Mouse (Mus musculus) stomach, postnatal 0 days (tissue): ENCODE results near the gene Sqstm1.
"Not testable (repeated sequence)": the region's sequence is repeated elsewhere in the genome, so short reads cannot be mapped to it uniquely, and the experiment has no call there.

Source experiments
- CTCF ChIP-seq: IDR thresholded peaks from 2 replicates; pipeline ENCODE4 v1.5.1; 2016; ENCODE audit warnings: antibody characterized with exemption, low read depth, mild to moderate bottlenecking, moderate library complexity
- EP300 ChIP-seq: optimal IDR thresholded peaks from 2 replicates; pipeline ENCODE3; 2016; ENCODE audit warnings: antibody characterized with exemption

DNA sequence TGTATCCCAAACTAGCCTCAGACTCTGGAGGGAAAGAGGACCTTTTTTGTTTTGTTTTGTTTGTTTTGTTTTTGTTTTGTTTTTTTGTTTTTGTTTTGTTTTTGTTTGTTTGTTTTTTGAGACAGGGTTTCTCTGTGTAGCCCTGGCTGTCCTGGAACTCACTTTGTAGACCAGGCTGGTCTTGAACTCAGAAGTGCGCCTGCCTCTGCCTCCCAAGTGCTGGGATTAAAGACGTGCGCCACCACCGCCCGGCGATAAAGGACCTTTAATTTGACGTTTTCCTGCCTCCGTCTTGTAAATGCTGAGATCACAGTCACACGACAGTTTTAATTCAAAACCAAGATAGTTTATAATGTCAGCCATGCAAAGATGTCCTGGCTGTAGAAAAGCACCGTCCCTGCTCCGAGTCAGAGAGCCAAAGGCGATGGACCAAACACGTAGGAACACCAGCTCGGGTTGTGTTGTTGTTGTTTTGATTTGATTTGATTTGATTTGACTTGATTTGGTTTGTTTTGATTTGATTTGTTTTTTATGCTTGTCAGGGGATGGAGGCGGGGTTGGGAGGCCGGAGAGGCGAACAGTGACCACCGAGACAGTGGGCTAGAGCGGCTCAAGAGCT is 36.4 kb downstream of the Sqstm1 start, which contains the start of gene Mrnip:
- not testable (repeated sequence) for TF ChIP-seq EP300, CTCF
